Comparison of ENCODE assay signal across 24 mouse cellular contexts in genomic region chr1:64046087-64046801, GRCm38 (mm10).
"Had no signal": no experiment of that assay in that cellular context is flagged by ENCODE, and none has a peak within 500 bp of the region (broad histone marks: within the 10 kb centered on the region; RNA-seq: fewer than 3 reads in every experiment).

No protein-coding gene starts in this region.

- H3K36me3 ChIP-seq: heart, embryonic 15.5 days; hindbrain, embryonic 15.5 days had no signal

- H3K4me2 ChIP-seq: heart, embryonic 11.5 days; heart, embryonic 13.5 days; heart, embryonic 15.5 days; hindbrain, embryonic 13.5 days; hindbrain, embryonic 15.5 days; kidney, embryonic 15.5 days; limb, embryonic 13.5 days had no signal

- ATAC-seq: hindbrain, postnatal 0 days; intestine, embryonic 16.5 days had no signal

- H3K4me3 ChIP-seq: heart, adult 2 months; heart, embryonic 13.5 days; heart, embryonic 15.5 days; hindbrain, embryonic 13.5 days; hindbrain, embryonic 15.5 days; kidney, embryonic 15.5 days; limb, embryonic 13.5 days had no signal

- H3K9ac ChIP-seq: heart, embryonic 13.5 days; heart, embryonic 15.5 days; hindbrain, embryonic 13.5 days; hindbrain, embryonic 15.5 days; kidney, embryonic 15.5 days; limb, embryonic 13.5 days had no signal

- H3K27ac ChIP-seq: heart, adult 2 months; heart, embryonic 13.5 days; heart, embryonic 15.5 days; hindbrain, embryonic 13.5 days; hindbrain, embryonic 15.5 days; hindbrain, postnatal 0 days; kidney, embryonic 15.5 days; kidney, postnatal 0 days; limb, embryonic 13.5 days had no signal

- H3K9me3 ChIP-seq: heart, embryonic 13.5 days; heart, embryonic 15.5 days; hindbrain, embryonic 13.5 days; hindbrain, embryonic 15.5 days; kidney, embryonic 15.5 days; limb, embryonic 13.5 days had no signal

- H3K27me3 ChIP-seq: heart, embryonic 13.5 days; heart, embryonic 15.5 days; hindbrain, embryonic 13.5 days; hindbrain, embryonic 15.5 days; kidney, embryonic 15.5 days; limb, embryonic 13.5 days had no signal

- H3K4me1 ChIP-seq: kidney, embryonic 15.5 days had no signal

- DNase-seq: gastrocnemius, postnatal 14 days; gastrocnemius, postnatal 36 days; heart, adult 11 months; heart, adult 2 months; heart, postnatal 14 days; heart, postnatal 36 days; kidney, adult 11 months; kidney, adult 2 months; kidney, adult 9 months; kidney, postnatal 14 days; kidney, postnatal 36 days; layer of hippocampus, adult 9-11 months; layer of hippocampus, postnatal 36 days; left cerebral cortex, postnatal 4 days had no signal
